Mouse (Mus musculus) kidney, postnatal 0 days (tissue): ENCODE measurements at regions not wholly inside any gene's neighbourhood (a gene's known extent, or its start where the extent isn't known, plus 50 kb on each side); places are given as distances from the start of the nearest gene placed in this dataset.

Experiments
- ATAC-seq: fragments of 200-750 bp; cut with Nextera tagmentation; replicated peaks from 2 replicates; pipeline ENCODE4 v1.8.0; 2017; ENCODE audit warnings: low read depth, moderate number of reproducible peaks, moderate TSS enrichment, moderate library complexity; ENCODE audit not compliant: low FRiP score
- DNase-seq: peaks from one replicate; pipeline ENCODE4 v3.0.0-alpha.2; 2016; ENCODE audit warnings: low spot score
- H3K27ac ChIP-seq: fragments of 300-500 bp; sonication (generic); 2 replicates; pipeline ENCODE4 v1.5.1; 2014; ENCODE audit warnings: mild to moderate bottlenecking
- H3K27me3 ChIP-seq: fragments of 300-500 bp; sonication (generic); 2 replicates; pipeline ENCODE4 v1.6.1; 2014; ENCODE audit warnings: low read length, mixed read lengths; ENCODE audit not compliant: insufficient read depth
- H3K36me3 ChIP-seq: fragments of 300-500 bp; sonication (generic); 2 replicates; pipeline ENCODE4 v1.6.1; 2014; ENCODE audit warnings: low read length, mixed read lengths; ENCODE audit not compliant: insufficient read depth
- H3K4me1 ChIP-seq: fragments of 300-500 bp; sonication (generic); replicated peaks from 2 replicates; pipeline ENCODE4 v1.6.1; 2014; ENCODE audit warnings: antibody characterized with exemption, low read length, mixed read lengths; ENCODE audit not compliant: insufficient read depth
- H3K4me2 ChIP-seq: fragments of 300-500 bp; sonication (generic); 2 replicates; pipeline ENCODE4 v1.6.1; 2014; ENCODE audit warnings: mild to moderate bottlenecking, low read length, moderate library complexity, mixed read lengths
- H3K4me3 ChIP-seq: fragments of 300-500 bp; sonication (generic); replicated peaks from 2 replicates; pipeline ENCODE4 v1.5.1; 2014; ENCODE audit warnings: low read depth, low read length
- H3K9ac ChIP-seq: fragments of 300-500 bp; sonication (generic); 2 replicates; pipeline ENCODE4 v1.6.1; 2014; ENCODE audit warnings: low read depth, low read length
- H3K9me3 ChIP-seq: fragments of 300-500 bp; sonication (generic); replicated peaks from 2 replicates; pipeline ENCODE4 v1.6.1; 2016; ENCODE audit warnings: low read length, inconsistent platforms, mixed read lengths
- CTCF ChIP-seq: IDR thresholded peaks from 2 replicates; pipeline ENCODE4 v1.5.1; 2016; ENCODE audit warnings: antibody characterized with exemption, low read depth, mild to moderate bottlenecking, moderate library complexity
- WGBS: fragments of 180-500 bp; shearing (Covaris S2); extraction: QIAGEN DNeasy Blood & Tissue Kit; methylation state at CpG from one replicate; pipeline ENCODE4 v1.1.7; 2014; 5-methylcytosine and 5-hydroxymethylcytosine counted together

DNA sequence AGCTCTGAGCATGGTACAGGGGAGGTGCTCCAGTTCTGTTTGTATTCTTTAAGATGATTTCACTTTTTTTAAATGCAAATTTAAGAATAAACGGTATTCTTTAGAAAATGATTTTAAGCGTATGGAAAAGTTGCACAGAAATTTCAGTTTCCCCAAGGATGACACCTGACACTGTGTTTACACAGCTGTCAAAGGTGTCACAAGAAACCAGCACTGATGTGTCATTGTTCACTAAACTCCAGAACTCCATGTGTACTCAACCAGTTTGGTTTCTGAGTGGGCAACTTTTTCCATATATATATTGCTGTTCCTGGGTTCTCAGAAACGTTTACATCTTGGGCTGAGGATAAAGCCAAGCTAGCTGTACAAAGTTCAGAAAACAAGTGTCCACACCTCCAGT, 265.0 kb upstream of the Ank start:
- TF ChIP-seq CTCF, result no peak
- ATAC-seq, result no peak
- WGBS, result 74% methylated on average over 3 of the region's 3 CpGs

DNA sequence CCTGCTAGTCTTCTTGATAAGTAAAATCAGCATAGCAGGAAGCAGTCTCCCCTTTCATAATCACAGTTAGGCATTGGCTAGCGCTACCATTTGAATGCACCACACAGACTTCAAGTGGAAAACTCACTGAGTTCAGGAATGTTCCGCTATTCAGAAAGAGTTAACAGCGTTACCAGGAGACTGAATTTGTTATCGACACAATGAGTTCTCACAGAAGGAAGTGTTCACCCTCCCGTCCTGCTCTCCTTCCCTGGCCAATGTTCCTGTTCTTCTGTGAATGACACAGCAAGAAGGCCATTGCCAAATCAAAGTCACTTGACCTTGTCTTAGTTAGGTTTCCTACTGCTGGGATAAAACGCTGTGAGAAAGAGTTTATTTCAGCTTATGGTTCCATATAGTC, 261.6 kb upstream of the Ank start:
- no peak for ATAC-seq
- no peaks in the 10 kb centered on the region for H3K4me1 ChIP-seq
- no peaks in the 10 kb centered on the region for H3K27me3 ChIP-seq

More for the DNA sequence above, 265.0 kb upstream of the Ank start:
- no peak overlapping the region for H3K27ac ChIP-seq
- no peaks in the 10 kb centered on the region for H3K27me3 ChIP-seq
- H3K9ac ChIP-seq, result no peak overlapping the region
- no peak overlapping the region for H3K4me3 ChIP-seq
- no peak for DNase-seq
- no peak overlapping the region for H3K4me2 ChIP-seq
- H3K36me3 ChIP-seq, result no peaks in the 10 kb centered on the region
- H3K4me1 ChIP-seq, result no peaks in the 10 kb centered on the region
- no peaks in the 10 kb centered on the region for H3K9me3 ChIP-seq

DNA sequence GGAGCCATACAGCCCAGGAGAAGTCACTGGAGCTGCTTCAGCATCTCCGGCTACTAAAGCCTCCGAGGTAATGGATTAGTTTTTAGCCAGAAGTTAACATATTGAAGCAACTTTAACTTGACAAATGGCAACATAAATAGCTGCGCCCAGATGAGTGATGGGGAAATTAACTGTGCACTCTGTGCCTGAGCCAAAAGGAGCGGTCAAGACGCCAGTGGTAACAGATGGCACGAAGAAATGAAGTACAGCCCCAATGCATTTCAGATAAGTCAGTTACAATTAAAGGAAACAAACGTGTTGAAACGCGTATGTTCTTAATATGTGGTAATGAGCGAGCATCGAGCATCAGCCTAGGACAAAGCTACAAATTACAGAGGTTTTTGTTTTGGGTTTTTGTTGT, 259.0 kb upstream of the Ank start:
- Histone ChIP-seq H3K27ac (no peak overlapping the region), H3K9me3 (no peaks in the 10 kb centered on the region), H3K4me1 (no peaks in the 10 kb centered on the region), H3K36me3 (no peaks in the 10 kb centered on the region), H3K4me2 (no peak overlapping the region), H3K27me3 (no peaks in the 10 kb centered on the region), H3K4me3 (no peak overlapping the region), H3K9ac (no peak overlapping the region)
- DNase-seq (no peak), ATAC-seq (no peak)
- TF ChIP-seq CTCF, result no peak
- 65% methylated on average over 11 of the region's 11 CpGs for WGBS

More for the DNA sequence above, 261.6 kb upstream of the Ank start:
- DNase-seq, result no peak
- Histone ChIP-seq H3K9me3 (no peaks in the 10 kb centered on the region), H3K27ac (no peak overlapping the region), H3K4me3 (no peak overlapping the region), H3K9ac (no peak overlapping the region), H3K36me3 (no peaks in the 10 kb centered on the region), H3K4me2 (no peak overlapping the region)
- 81% methylated on average over 6 of the region's 6 CpGs for WGBS
- TF ChIP-seq CTCF, result no peak

DNA sequence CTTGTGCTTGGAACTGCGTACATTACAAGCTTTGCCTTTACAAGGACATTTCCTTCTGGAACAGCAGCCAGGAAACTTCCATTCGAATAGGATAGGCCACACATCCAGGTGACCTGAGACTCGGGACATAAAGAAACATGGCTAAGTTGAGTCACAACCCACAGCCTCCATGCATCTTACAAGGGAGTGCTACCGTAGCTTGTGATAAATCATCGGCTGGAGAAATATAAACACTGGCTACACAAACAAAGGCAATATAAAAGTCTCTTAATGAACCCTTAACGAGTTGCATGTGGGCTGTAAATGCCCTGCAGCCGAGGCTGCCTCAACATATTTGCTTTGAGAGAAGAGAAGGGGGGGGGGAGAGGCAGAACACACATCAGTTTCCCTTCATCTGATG, 250.1 kb upstream of the Ank start:
- ATAC-seq (no peak; the same call in 1 of the 2 replicates), DNase-seq (peak; percentile 60)
- Histone ChIP-seq H3K27me3 (no peaks in the 10 kb centered on the region), H3K36me3 (no peaks in the 10 kb centered on the region), H3K4me3 (no peak overlapping the region), H3K27ac (no peak overlapping the region), H3K4me2 (no peak overlapping the region), H3K4me1 (0 out of 2 replicates have a peak, but pooled peaks cover 2% of the 10 kb centered on the region), H3K9ac (no peak overlapping the region), H3K9me3 (no peaks in the 10 kb centered on the region)
- no peak for TF ChIP-seq CTCF
- 26% methylated on average over 7 of the region's 7 CpGs for WGBS

DNA sequence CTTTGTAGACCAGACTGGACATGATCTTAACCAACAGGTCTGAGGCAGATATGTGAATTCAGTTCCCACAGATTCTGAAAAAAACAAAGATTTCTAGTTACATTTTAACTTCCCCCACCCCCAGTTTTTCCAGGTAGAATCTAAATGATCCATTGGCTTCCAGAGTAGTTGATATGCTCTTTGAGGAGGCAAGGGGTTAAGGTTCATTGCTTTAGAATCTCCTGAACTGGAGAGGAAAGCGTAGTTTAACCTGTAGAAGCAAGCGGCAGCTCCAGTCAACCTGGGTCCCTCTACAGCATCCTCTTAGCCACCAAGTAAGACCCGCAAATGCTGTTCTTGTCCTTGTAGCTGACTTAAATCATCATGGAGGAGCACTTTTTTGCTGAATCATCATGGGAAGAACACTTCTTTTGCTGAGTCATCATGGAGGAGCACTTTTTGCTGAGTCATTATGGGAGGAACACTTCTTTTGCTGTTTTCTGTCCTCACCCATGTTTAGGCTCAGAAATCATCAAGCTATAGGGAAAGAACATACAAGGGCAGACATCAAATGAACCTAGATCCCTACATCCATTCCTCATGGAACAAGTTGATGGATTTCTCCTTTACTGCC, 247.2 kb upstream of the Ank start:
- Histone ChIP-seq H3K27me3 (no peaks in the 10 kb centered on the region), H3K4me2 (no peak overlapping the region), H3K9ac (no peak overlapping the region), H3K36me3 (no peaks in the 10 kb centered on the region), H3K27ac (no peak overlapping the region), H3K4me3 (no peak overlapping the region), H3K9me3 (no peaks in the 10 kb centered on the region), H3K4me1 (0 out of 2 replicates have a peak, but pooled peaks cover 2% of the 10 kb centered on the region)
- ATAC-seq, result no peak
- no peak for DNase-seq
- TF ChIP-seq CTCF, result no peak
- WGBS, result 87% methylated on average over 3 of the region's 3 CpGs

DNA sequence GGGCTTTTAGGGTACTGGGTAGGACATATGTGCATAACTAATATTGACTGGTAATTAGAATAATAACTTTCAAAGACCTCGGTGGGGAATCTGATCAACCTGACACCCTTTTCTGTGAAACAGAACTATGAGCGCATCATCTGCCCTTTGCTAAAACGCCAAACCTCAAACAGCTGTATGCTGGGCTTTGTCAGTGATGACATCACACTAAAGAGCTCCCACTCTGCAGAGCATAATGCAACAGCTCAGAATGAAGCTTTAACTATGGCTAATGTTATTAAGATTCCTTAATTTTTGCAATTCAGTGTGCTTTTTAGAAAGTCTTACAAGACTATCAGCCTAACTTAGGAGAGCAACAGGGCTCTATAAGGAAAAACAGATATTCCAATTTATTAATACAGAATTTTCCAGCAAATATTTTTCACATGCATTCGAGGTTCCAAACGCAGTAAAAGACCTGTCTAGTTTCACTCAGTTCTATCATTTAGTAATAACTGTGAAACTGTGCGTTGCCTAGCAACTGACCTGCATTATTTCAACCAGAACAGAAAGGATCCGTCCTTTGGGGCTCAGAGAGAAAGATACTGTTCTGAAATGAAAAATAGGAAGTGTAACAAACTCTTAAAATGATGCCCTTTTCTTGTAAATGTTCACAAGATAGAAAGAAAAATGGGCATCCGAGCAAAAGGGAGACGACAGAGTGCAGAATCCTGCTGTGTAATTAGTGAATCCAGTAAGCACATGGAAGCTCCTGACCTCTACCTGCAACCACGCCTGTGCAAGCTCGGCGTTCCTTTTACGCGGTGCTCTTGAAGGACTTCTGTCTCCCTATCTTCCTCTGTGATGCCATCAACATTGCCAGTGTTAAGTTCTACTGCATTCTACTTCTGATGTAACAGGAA, 242.6 kb upstream of the Ank start:
- no peak for TF ChIP-seq CTCF
- H3K27me3 ChIP-seq, result no peaks in the 10 kb centered on the region
- DNase-seq, result no peak
- WGBS, result 80% methylated on average over 14 of the region's 14 CpGs
- no peak for ATAC-seq
- no peak overlapping the region for H3K4me2 ChIP-seq
- no peak overlapping the region for H3K9ac ChIP-seq
- no peaks in the 10 kb centered on the region for H3K4me1 ChIP-seq
- no peak overlapping the region for H3K4me3 ChIP-seq
- no peaks in the 10 kb centered on the region for H3K9me3 ChIP-seq
- no peaks in the 10 kb centered on the region for H3K36me3 ChIP-seq
- no peak overlapping the region for H3K27ac ChIP-seq
